Mouse (Mus musculus) yolk sac, embryonic 10.5 days (tissue): ENCODE data around the gene Gm7030.
"Not testable (repeated sequence)": the region's sequence is repeated elsewhere in the genome, so short reads cannot be mapped to it uniquely, and the experiment has no call there.

Experiments used
- DNase-seq: peaks from one replicate; pipeline ENCODE4 v3.0.0-alpha.2; 2017; ENCODE audit warnings: low spot score

The Gm7030 gene

DNA sequence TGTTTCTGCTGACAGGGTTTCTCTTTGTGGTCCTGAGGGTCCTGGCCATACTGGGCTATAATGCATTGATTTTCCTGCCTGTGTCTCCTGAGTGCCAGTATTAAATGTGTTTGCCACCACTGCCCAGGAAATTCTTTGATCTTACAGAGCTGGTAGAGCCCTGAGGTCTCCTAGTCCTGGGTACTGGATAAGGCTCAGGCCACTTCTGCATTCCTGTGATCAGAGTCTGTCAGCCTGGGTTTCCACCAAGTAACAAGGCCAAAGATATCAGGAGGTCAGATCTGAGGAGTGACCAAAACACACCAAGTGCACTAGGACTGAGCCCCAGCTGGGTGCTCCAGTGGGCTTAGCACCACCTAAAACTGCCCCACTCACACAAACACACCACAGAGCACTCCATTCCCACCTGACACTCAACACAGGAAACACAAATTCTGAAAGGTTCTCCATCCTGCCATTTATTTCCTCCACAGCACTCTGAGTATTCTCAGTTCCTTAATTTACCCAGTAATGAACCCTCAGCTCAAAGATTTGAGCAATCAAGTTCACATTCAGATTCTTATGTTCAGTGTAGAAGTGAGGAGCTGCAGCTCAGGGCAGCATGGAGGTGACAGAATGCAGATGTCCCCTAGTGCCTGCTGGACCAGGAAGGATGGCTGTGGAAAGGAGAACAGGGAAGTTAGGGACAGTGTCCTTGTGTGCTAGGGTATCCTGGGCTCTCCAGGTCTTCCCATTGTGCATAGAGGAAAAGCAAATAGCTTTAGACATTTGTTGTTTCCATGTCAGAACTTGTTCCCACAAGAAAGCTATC is 6.4 kb upstream of the Gm7030 start:
- DNase-seq, result not testable (repeated sequence)

DNA sequence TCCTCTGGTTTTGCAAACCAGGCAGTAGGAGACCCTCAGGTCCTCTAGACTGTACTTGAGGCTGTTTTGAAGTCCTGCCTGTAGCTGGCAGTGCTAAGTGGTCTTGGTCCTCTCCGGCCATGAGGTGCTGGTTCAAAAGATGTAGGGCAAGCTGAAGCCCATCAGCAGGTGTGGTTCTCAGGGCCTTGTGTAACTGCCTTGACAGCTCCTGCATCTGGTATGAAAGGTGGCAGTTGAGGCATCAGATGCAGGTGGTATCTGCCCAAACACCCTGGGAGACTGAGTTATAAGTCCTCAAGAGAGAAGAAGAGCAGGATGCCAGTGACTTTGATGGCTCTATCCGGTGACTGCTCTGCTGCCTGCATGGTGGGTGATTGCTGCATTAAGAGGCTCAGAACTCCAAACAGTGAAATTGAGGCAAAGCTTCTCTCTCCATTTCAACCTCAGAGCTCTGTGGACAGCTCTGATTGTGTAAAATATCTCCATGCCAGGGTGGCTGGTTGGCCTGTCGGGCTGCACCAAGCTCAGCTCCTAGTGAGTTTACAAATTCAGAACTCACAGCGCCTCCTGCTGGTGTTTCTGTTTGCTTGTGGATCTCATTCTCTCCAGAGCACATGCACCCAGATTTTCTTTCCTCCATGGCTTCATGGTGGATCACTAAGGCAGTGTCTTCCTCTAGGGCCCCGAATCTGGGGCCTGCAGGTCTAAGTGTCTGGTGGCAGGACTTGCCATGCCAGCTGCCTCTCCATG is 2.5 kb upstream of the Gm7030 start:
- DNase-seq, result no peak

DNA sequence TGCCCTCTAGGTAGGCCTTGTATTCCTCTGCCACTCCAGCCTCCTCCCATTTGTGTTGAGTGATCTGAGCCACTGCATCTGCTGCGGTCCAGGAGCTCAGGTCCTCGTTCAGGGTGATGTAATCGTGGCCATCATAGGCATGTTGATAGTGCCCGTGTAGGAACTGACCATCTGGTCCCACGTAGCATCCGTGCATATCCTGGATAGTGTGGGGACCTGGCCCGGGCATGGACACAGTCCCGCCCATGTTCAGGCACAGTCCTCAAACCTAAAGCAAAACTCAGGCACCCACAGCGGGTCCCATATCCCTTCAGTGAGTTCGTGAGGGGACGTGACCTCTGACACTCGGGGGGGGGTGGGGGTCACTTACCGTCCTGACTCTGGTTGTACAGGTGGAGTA is 700 bp downstream of the Gm7030 start:
- not testable (repeated sequence) for DNase-seq

DNA sequence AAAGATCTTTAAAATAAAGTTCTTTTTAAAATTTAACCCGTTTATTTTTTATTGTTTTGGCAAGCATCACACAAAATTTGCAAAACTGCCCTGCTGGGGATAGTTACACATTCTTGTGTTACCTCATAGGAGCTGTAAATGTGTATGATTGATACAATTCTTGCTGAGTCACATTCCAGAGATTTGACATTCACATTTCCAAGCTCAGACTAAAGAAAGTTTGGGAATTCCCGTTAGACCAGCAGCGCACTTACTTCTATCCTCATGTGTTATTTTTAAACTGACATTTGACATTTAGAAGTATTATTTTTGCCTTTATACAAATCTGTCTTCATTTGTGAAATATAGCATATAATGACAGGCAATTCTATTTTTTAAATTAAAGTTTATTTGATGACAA is 5.1 kb downstream of the Gm7030 start:
- not testable (repeated sequence) for DNase-seq

DNA sequence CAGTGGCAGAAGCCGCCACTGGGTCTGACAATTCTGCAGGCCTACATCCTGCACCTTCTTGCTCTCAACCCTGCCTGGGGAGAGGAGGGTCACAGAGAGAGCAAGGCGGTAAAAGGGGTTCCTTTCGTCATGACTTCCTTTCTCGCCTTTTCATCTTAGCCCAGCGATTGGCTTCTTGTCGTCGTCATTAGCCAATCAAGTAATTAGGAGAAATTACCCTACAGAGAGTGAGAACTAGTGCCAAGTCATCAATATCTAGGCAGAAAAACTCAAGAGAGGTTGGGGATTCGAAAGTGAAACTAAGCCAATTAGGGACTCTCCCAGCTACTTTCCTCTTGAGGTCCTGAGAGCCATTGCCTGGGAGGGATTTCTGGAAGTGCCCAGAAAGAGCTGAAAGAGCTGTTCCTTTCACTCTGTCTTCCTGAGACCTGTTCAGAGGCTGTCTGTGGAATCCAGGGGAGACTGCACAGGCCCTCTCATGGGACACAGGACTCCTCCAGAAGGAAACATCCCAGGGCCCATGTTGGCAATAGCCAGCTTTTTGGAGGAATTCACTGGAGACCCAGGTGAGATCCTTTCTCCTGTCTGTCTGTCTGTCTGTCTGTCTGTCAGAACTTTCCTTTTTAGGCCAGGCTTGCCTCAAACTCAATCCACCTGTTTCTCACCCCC is 7.7 kb downstream of the Gm7030 start, which contains the start of gene Gm19684:
Gene Gm19684 (plus strand): TSS at position 327 of the 669 bp plus-strand sequence.
- not testable (repeated sequence) for DNase-seq

DNA sequence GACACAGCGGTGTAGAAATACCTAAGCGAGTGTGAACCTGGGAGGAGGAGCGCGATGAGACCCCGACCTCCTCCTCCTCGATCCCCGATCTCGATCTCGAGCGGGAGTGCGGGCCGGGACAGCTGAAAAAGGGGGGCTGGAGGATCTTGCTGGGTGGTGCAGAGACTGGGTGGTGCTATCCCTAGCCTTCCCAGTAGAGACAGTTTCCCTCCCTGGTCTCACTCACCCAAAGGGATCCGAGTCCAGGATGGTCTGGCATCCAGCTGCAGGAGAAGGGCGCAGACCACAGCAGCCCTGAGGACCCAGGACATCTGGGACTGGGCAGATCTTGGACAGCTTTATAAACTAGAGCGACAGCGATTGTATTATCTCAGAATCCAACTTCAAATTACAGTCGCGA is 8.4 kb downstream of the Gm7030 start:
- not testable (repeated sequence) for DNase-seq

DNA sequence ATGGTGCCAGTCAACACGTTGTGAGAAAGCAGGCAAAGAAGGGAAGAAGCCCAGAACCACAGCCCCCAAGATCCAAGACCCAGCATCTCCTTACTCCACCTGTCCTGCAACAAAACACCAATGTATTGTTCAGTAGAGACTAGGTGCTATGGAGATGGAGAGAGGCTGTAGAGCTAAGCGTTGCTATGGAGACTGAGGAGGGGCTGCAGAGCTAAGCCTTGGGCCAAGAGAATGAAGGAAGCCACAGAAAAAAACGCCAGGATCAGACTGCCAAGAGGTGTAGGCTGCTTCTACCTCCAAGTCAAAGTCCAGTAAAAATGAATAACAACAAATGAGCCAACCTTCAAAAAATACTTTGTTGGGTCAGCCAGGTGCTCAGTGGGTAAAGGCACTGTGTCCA is 12.7 kb downstream of the Gm7030 start:
- DNase-seq, result not testable (repeated sequence)

DNA sequence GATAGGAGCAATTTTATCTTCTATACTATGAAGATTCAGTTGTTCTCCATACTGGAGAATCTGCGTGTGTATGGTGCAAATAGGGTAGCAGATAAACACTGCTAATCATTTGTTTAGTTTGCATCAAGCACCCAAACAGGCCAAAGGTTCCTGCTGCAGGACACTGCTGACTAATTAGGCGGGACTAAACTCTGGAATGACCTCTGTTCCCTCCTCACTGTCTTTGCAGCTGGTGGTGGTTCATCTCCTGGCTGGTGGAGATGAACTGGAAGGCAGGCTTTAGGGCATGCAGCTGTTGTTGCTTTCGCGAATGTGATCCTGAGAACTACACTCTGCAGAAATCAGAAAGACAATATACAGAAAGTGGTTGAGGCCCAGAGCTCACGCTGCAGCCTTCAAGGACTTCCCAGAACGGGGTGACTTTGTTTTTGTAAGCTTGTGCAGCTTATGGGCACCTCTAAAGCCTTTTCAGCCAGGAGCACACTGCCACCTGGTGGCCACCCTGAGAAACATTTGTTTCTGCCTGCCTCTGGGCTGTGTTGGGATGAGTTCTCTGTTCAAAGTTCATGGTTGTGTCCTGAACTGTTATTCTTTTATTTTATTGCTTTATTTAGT is 15.1 kb downstream of the Gm7030 start:
- peak; percentile 27 for DNase-seq

DNA sequence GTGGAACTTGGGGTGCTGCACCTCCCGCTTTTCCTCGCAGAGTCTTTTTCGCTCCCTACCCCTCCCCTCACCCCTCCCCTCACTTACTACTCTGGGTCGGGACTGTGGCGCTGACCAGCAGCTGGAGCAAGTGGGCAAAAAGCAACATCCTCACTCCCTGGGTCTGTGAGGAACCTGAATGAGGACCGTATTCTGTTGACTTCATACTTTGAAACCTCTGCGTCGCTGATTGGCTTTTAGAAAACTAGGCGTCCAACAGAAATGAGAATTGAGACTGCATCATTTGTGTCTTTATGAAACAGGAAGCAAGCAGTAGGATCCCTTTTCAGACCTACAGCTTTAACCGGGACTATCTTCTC is 17.7 kb downstream of the Gm7030 start:
- DNase-seq, result not testable (repeated sequence)

DNA sequence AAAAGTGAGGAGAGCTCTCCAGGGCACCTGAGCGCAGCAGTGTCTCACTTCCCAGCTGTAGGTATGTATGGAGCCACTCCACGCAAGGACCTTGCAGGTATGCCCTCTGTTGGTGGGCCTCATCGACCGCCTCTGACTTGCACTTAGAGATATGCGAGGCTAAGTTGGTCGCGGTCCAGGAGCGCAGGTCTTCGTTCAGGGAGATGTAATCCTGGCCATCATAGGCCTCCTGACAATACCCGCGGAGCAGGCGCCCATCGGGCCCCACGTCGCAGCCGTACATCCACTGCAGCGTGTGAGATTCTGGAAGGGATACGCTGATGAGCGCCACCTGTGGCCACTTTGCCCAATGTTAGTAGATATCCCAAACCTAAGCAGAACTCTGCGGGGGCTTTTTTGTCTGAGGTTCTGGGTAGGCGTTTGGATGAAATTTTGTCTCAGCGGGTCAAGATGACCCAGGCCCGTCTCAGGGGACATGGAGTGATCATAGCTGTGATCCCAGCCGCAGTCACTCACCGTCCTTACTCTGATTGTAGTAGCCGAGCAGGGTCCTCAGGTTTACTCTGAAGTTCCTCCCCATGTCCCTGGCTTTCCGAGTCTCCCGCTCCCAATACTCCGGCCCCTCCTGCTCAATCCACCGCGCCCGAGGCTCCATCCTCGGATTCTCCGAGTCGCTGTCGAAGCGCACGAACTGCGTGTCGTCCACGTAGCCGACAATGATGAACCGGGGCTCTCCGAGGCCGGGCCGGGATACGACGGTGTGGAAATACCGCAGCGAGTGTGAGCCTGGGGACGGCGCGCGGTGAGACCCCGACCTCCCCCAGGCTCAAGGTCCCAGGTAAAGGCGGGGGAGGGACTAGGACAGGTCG is 18.4 kb downstream of the Gm7030 start:
- DNase-seq, result not testable (repeated sequence)

DNA sequence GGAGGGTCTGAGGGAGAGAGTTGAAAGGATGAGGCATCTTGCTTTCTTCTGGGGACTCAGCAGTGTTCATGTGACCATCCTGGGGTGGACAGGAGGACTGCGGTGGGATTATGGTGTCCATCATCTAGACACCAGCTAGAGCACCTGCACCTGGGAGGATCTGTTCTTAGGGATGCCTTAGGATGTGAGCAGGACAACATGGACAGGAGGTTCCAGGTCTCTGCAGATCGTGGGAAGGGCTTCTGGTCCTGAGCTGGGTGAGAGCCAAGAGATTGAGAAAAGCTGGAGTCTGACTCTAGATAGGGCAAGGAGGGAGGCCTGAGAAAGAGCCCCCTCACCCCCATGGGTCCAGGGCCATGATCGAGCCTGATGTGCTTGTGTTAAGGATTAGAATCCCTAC is 19.1 kb downstream of the Gm7030 start:
- not testable (repeated sequence) for DNase-seq

DNA sequence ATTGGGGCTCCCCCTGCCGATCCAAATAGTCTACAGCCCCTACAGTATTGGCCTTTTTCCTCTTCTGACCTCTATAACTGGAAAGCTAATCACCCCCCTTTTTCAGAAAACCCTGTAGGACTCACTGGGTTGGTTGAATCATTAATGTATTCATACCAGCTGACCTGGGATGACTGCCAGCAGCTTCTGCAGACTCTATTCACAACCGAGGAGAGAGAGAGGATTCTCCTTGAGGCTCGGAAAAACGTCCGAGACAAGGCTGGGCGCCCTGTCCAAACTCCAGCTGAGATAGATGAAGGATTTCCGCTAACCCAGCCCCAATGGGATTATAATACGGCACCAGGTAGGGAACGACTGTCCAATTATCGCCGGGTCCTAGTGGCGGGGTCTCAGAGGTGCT is 27.1 kb downstream of the Gm7030 start:
- DNase-seq, result not testable (repeated sequence)

DNA sequence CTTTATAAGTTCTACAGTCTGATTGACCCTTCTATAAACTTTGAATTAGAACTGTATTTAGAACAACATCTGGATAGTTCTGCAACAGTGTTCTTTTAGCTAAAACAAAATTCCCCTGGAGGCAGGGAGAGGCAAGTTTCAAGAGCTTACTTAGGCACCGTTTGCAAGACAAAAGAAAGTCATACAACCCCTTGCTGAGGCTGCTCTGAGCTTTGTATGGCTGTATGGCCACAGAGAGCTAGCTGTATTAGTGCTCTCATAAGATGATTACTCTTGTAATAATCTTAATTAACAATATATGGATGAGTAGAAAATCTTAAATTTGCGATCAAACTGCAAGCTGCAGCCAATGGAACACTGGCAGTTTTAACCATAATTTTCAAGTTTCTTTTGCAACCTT is 29.6 kb downstream of the Gm7030 start:
- DNase-seq, result not testable (repeated sequence)

DNA sequence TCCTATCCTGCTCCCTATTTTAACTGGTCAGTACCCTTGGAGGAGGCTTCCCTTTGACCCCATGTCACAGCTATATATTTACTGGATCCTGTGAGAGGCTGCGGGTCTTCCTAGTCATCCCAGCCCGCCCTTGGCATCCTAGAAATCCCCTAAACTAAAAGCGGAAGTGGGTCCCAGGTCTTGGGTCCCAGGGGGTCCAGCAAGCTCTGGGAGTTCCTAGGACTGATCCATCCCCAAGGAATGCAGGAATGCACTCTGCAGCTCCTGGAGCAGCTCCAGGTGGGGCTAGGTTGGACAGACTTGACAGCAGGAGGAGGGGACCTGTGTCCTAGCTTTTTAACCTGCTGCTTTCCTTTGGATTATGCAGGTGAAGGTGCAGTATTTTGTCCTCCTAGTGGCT is 35.3 kb downstream of the Gm7030 start:
- no peak for DNase-seq

DNA sequence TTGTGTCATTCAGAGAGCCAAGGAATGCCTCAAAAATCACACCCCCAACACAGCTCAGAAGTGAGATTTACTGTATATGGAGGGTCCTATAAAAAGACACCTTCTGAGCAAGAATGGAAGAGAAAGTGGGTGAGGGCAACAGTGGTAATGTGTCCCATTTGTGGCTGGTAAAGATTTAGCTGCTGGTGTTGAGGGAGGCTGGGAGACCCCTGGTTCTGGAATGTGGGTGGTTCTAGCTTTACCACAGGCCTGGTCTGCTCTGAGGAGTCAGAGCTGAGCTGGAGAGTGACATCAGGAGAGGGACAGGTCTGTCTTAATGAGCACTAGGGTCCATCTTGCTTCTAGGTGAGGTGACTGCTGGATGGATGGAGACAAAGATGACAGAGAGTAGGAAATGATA is 36.7 kb downstream of the Gm7030 start:
- not testable (repeated sequence) for DNase-seq

DNA sequence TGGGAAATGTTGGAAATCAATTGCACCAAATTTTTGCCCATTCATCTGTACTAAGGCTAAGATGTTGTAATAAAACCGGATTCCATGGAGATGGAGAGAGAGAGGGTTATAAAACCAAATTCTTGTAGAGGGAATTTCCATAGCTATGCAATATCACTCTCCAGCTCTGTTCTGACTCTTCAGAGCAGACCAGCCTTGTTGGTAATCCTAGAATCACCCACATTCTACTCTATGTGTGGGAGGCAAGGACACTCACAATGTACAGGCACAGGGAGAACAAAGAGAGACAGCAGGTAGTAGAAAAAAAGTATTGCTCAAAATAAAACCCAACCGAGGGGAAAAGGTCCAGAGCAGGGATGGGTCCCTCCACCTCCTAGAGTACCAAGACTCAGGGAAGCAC is 37.3 kb downstream of the Gm7030 start:
- not testable (repeated sequence) for DNase-seq

DNA sequence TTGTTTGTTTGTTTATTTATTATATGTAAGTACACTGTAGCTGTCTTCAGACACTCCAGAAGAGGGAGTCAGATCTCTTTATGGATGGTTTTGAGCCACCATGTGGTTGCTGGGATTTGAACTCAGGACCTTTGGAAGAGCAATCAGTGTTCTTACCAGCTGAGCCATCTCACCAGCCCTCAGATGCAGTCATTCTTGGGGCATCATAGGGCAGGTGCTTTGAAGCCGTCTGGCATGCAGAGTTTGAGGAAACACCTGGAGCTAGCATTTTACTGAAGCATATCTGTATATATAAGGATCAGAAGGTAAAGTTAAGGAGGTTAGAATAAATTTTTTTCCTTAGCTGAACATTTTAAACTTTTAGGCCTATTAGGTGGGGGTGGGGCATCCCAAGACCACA is 43.2 kb downstream of the Gm7030 start:
- not testable (repeated sequence) for DNase-seq

DNA sequence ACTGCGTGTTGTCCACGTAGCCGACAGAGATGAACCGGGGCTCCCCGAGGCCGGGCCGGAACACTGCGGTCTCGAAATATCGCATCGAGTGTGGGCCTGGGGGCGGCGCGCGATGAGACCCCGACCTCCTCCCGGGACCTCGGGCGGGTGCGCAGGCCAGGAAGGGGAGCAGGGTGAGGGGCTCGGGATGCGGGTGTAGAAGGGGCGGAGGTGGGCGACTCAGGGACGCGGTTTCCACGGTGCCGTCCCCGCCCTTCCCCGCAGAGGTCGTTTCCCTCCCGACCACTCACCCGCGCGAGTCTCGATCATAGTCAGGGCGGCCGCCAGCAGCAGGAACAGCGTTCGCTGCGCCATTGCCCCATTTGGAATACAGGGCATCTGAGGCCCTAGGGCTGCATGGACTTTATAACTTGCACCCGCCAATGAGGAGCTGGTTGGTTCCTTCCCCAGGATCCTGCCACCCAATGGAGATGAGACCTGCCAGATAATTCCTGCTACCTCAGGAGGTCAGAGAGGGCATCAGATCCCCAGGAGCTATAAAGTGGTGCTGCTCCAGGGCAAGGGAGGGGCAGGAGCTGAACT is 45.3 kb downstream of the Gm7030 start:
- no peak for DNase-seq

DNA sequence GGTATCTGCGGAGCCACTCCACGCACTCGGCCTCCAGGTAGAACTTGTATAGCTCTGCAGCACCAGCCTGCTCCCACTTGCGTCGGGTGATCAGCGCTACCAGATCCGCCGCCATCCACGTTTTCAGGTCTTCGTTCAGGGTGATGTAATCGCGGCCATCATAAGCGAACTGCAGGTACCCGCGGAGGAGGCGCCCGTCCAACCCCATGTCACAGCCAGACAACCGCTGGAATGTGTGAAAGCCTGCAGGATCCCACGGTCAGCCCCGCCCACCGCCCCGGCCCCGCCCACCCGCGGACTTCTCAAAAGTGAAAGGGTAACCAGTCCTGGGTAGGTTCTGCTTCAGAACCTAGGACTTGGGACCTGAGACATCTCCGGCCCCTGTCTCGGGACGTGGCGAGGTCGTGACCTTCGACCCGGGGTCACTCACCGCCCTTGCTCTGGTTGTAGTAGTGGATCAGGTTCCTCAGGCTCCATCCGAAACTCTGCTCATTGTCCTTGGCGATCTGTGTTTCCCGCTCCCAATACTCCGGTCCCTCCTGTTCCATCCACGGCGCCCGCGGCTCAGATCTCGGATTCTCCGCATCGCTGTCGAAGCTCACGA is 45.9 kb downstream of the Gm7030 start:
- peak; percentile 70 for DNase-seq

DNA sequence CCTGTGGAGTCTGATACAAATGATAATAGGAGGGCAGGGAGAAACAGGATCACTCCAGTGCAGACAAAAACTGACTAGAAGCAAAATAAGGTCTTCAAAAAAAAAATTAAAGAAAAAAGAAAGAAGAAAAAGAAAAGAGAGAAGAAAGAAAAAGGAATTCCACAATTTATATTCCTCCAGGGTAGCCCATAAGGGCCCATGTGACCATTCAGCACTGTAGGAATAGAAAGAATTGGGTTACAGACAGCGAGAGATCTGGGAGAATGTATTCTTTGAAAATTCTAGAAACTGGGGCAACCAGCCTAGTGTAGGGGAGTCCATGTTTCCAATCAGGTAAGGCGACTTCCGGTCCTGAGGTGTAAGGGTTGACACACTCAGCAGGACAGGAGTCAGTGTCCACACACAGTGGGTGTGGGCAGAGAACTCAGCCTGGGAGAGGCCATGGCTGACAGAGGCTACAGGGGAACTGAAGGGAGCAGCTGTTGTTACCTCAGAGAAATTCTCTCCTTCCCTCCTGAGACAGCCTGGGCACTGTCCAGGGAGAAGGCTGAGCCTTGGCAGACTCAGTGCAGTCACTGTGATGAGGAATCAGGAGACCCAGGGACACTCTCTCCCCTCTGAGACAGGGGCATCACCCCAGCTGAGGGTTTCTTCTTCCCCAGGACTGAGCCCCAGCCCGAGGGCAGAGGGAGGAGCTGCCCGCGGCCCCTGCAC is 46.5 kb downstream of the Gm7030 start:
- DNase-seq, result not testable (repeated sequence)
